Mouse (Mus musculus): ENCODE results near the gene Aph1c.

DNA sequence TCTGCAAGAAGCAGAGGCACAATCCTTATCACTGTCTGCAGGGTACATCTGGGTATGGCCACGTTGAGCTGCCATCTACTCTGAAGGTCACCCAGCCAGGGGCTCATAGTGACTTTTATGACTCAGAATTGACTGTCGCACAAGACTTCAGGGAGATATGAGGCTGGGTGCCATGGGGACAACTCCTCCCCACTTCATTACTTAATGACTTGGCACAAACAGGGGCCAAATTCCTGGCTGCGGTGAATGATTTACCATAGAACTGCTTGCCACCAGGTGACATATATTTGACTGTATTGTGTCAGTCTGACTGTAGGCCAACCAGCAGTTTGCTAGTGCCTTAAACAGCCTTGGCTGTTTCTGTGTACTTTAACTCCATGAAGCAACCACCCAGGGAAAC is 65.3 kb downstream of the Aph1c start:
- no peak for TF ChIP-seq CTCF (IDR thresholded peaks at IDR 0.05; ENCODE audit: low read depth)
- no peak for TF ChIP-seq EP300 (optimal IDR thresholded peaks at IDR 0.05)

Measured in stomach, postnatal 0 days (tissue).